Mouse (Mus musculus) stomach, postnatal 0 days (tissue): ENCODE results near the gene Slc5a10. TPM values are rescaled to one million over a fixed set of nuclear protein-coding genes. Genes with fewer than 3 reads are reported as not detected.

Source experiments
- ATAC-seq: fragments of 200-750 bp; cut with Nextera tagmentation; 2 replicates; pipeline ENCODE4 v1.8.0; 2017; ENCODE audit not compliant: low FRiP score, low TSS enrichment
- DNase-seq: peaks from one replicate; pipeline ENCODE4 v3.0.0-alpha.2; 2016; ENCODE audit warnings: low spot score
- H3K27ac ChIP-seq: fragments of 300-500 bp; sonication (generic); replicated peaks from 2 replicates; pipeline ENCODE4 v1.5.1; 2014; ENCODE audit warnings: mild to moderate bottlenecking, control low read depth
- H3K27me3 ChIP-seq: fragments of 300-500 bp; sonication (generic); 2 replicates; pipeline ENCODE4 v1.6.1; 2014; ENCODE audit warnings: low read length; ENCODE audit not compliant: control insufficient read depth, insufficient read depth
- H3K36me3 ChIP-seq: fragments of 300-500 bp; sonication (generic); 2 replicates; pipeline ENCODE4 v1.6.1; 2014; ENCODE audit warnings: low read length, mixed read lengths; ENCODE audit not compliant: control insufficient read depth, insufficient read depth
- H3K4me1 ChIP-seq: fragments of 300-500 bp; sonication (generic); replicated peaks from 2 replicates; pipeline ENCODE4 v1.6.1; 2014; ENCODE audit warnings: antibody characterized with exemption; ENCODE audit not compliant: control insufficient read depth, insufficient read depth
- H3K4me2 ChIP-seq: fragments of 300-500 bp; sonication (generic); replicated peaks from 2 replicates; pipeline ENCODE4 v1.6.1; 2014; ENCODE audit warnings: low read depth, mild to moderate bottlenecking, control low read depth, moderate library complexity
- H3K4me3 ChIP-seq: fragments of 300-500 bp; sonication (generic); 2 replicates; pipeline ENCODE4 v1.5.1; 2014; ENCODE audit warnings: low read depth, low read length, control low read depth
- H3K9ac ChIP-seq: fragments of 300-500 bp; sonication (generic); 2 replicates; pipeline ENCODE4 v1.6.1; 2014; ENCODE audit warnings: mild to moderate bottlenecking, low read length, control low read depth, mixed read lengths
- H3K9me3 ChIP-seq: fragments of 300-500 bp; sonication (generic); 2 replicates; pipeline ENCODE4 v1.6.1; 2016; ENCODE audit warnings: low read length; ENCODE audit not compliant: control insufficient read depth
- CTCF ChIP-seq: IDR thresholded peaks from 2 replicates; pipeline ENCODE4 v1.5.1; 2016; ENCODE audit warnings: antibody characterized with exemption, low read depth, mild to moderate bottlenecking, moderate library complexity
- EP300 ChIP-seq: optimal IDR thresholded peaks from 2 replicates; pipeline ENCODE3; 2016; ENCODE audit warnings: antibody characterized with exemption
- WGBS: fragments of 180-500 bp; shearing (Covaris S2); extraction: QIAGEN DNeasy Blood & Tissue Kit; methylation state at CpG from one replicate; pipeline ENCODE4 v1.1.7; 2014; 5-methylcytosine and 5-hydroxymethylcytosine counted together
- polyA plus RNA-seq: library from polyadenylated mRNA; unstranded; fragments of >200 nt; fragmentation: Nextera tagmentation; extraction: Ambion mirVana; gene quantifications from 2 replicates; pipeline ENCODE4 v1.2.1, GENCODE M21; 2015

Slc5a10 gene
- polyA plus RNA-seq, 1 experiment from 2014 or later = not detected

GRCm38 (mm10) chr11:61701696-61702095 is 18.9 kb downstream of the Slc5a10 start:
- Histone ChIP-seq H3K36me3 (no peaks in the 10 kb centered on the region), H3K27ac (no peak overlapping the region), H3K4me2 (no peak overlapping the region), H3K9ac (no peak overlapping the region), H3K27me3 (no peaks in the 10 kb centered on the region), H3K4me3 (no peak overlapping the region), H3K4me1 (no peaks in the 10 kb centered on the region), H3K9me3 (no peaks in the 10 kb centered on the region)
- ATAC-seq (no peak), DNase-seq (no peak)
- TF ChIP-seq EP300 (no peak), CTCF (no peak)
- WGBS = 64% methylated on average over 5 of the region's 5 CpGs

GRCm38 (mm10) chr11:61699933-61700332 is 20.7 kb downstream of the Slc5a10 start:
- Histone ChIP-seq H3K4me2 (no peak overlapping the region), H3K27ac (peak overlapping the region; percentile 65), H3K36me3 (no peaks in the 10 kb centered on the region), H3K4me3 (no peak overlapping the region), H3K4me1 (no peaks in the 10 kb centered on the region), H3K9ac (no peak overlapping the region), H3K27me3 (no peaks in the 10 kb centered on the region), H3K9me3 (no peaks in the 10 kb centered on the region)
- WGBS = 52% methylated on average over 4 of the region's 4 CpGs
- TF ChIP-seq CTCF = no peak
- no peak for TF ChIP-seq EP300
- ATAC-seq = peak; percentile 90
- DNase-seq = peak; percentile 73

GRCm38 (mm10) chr11:61699460-61699859 is 21.2 kb downstream of the Slc5a10 start:
- Histone ChIP-seq H3K27ac (peak overlapping the region; percentile 65), H3K4me3 (no peak overlapping the region), H3K27me3 (no peaks in the 10 kb centered on the region), H3K9ac (no peak overlapping the region), H3K9me3 (no peaks in the 10 kb centered on the region), H3K4me2 (no peak overlapping the region), H3K4me1 (no peaks in the 10 kb centered on the region), H3K36me3 (no peaks in the 10 kb centered on the region)
- peak; percentile 50 for DNase-seq
- WGBS = 72% methylated on average over 5 of the region's 5 CpGs
- no peak for TF ChIP-seq CTCF
- TF ChIP-seq EP300 = no peak
- ATAC-seq = peak; percentile 72

- H3K4me1 ChIP-seq = no peaks in the 10 kb centered on the region
- DNase-seq (no peak), ATAC-seq (no peak)
- TF ChIP-seq EP300 = no peak
- 0 out of 2 replicates have a peak, but pooled peaks have one; percentile 9 for TF ChIP-seq CTCF
- H3K27me3 ChIP-seq = no peaks in the 10 kb centered on the region
- H3K36me3 ChIP-seq = no peaks in the 10 kb centered on the region
- H3K4me2 ChIP-seq = no peak overlapping the region
- H3K27ac ChIP-seq = peak overlapping the region; percentile 65
- no peak overlapping the region for H3K9ac ChIP-seq
- H3K4me3 ChIP-seq = no peak overlapping the region
- no peaks in the 10 kb centered on the region for H3K9me3 ChIP-seq
Measured at GRCm38 (mm10) chr11:61698852-61699251, 21.8 kb downstream of the Slc5a10 start.

- H3K4me1 ChIP-seq = no peaks in the 10 kb centered on the region
- H3K9me3 ChIP-seq = no peaks in the 10 kb centered on the region
- H3K4me3 ChIP-seq = no peak overlapping the region
- no peaks in the 10 kb centered on the region for H3K27me3 ChIP-seq
- DNase-seq (no peak), ATAC-seq (no peak)
- no peak overlapping the region for H3K27ac ChIP-seq
- WGBS = 81% methylated on average over 5 of the region's 5 CpGs
- no peak overlapping the region for H3K4me2 ChIP-seq
- no peak for TF ChIP-seq CTCF
- TF ChIP-seq EP300 = no peak
- H3K36me3 ChIP-seq = no peaks in the 10 kb centered on the region
- no peak overlapping the region for H3K9ac ChIP-seq
Measured at GRCm38 (mm10) chr11:61692996-61693395, 27.6 kb downstream of the Slc5a10 start.

GRCm38 (mm10) chr11:61687595-61687994 is 33.0 kb downstream of the Slc5a10 start:
- H3K27ac ChIP-seq = peak overlapping the region; percentile 53
- no peak overlapping the region for H3K4me3 ChIP-seq
- no peak overlapping the region for H3K4me2 ChIP-seq
- DNase-seq (no peak), ATAC-seq (no peak)
- TF ChIP-seq EP300 = no peak
- TF ChIP-seq CTCF = no peak; the same call in 1 of the 2 replicates
- peaks cover 5% of the 10 kb centered on the region; the same call in 1 of the 2 replicates for H3K4me1 ChIP-seq
- H3K36me3 ChIP-seq = no peaks in the 10 kb centered on the region
- 46% methylated on average over 2 of the region's 2 CpGs for WGBS
- H3K9me3 ChIP-seq = no peaks in the 10 kb centered on the region
- H3K27me3 ChIP-seq = no peaks in the 10 kb centered on the region; the same call in 1 of the 2 replicates
- H3K9ac ChIP-seq = 0 out of 2 replicates have a peak overlapping the region, but pooled peaks have one; percentile 13
